Mouse (Mus musculus) intestine, embryonic 15.5 days (tissue): Measurements from ENCODE around the gene Mtnr1b. TPM values are rescaled to one million over a fixed set of nuclear protein-coding genes. Genes with fewer than 3 reads are reported as not detected.
"Not testable (repeated sequence)": the region's sequence is repeated elsewhere in the genome, so short reads cannot be mapped to it uniquely, and the experiment has no call there.

ENCODE experiments used
- ATAC-seq: fragments of 200-750 bp; cut with Nextera tagmentation; 2 replicates; pipeline ENCODE4 v1.8.0; 2017; ENCODE audit warnings: moderate TSS enrichment, moderate library complexity
- H3K27ac ChIP-seq: fragments of 300-500 bp; sonication (generic); 2 replicates; pipeline ENCODE4 v1.5.1; 2015; ENCODE audit warnings: mild to moderate bottlenecking, inconsistent platforms
- H3K27me3 ChIP-seq: fragments of 300-500 bp; sonication (generic); replicated peaks from 2 replicates; pipeline ENCODE4 v1.6.1; 2015; ENCODE audit warnings: inconsistent platforms
- H3K36me3 ChIP-seq: fragments of 300-500 bp; sonication (generic); 2 replicates; pipeline ENCODE4 v1.6.1; 2015; ENCODE audit warnings: inconsistent platforms
- H3K4me1 ChIP-seq: fragments of 300-500 bp; sonication (generic); replicated peaks from 2 replicates; pipeline ENCODE4 v1.6.1; 2015; ENCODE audit warnings: inconsistent platforms
- H3K4me2 ChIP-seq: fragments of 300-500 bp; sonication (generic); replicated peaks from 2 replicates; pipeline ENCODE4 v1.6.1; 2015; ENCODE audit warnings: mild to moderate bottlenecking, inconsistent platforms
- H3K4me3 ChIP-seq: fragments of 300-500 bp; sonication (generic); replicated peaks from 2 replicates; pipeline ENCODE4 v1.5.1; 2015; ENCODE audit warnings: inconsistent platforms
- H3K9ac ChIP-seq: fragments of 300-500 bp; sonication (generic); 2 replicates; pipeline ENCODE4 v1.6.1; 2015; ENCODE audit warnings: inconsistent platforms
- H3K9me3 ChIP-seq: fragments of 300-500 bp; sonication (generic); 2 replicates; pipeline ENCODE4 v1.6.1; 2016; ENCODE audit warnings: inconsistent platforms
- WGBS: fragments of 180-500 bp; shearing (Covaris S2); methylation state at CpG from one replicate; pipeline ENCODE4 v1.1.7; 2015; 5-methylcytosine and 5-hydroxymethylcytosine counted together
- polyA plus RNA-seq: library from polyadenylated mRNA; unstranded; fragments of >200 nt; fragmentation: Nextera tagmentation; extraction: Ambion mirVana; gene quantifications from 2 replicates; pipeline ENCODE4 v1.2.1, GENCODE M21; 2015

The Mtnr1b gene
- polyA plus RNA-seq, 1 experiment from 2014 or later, result not detected

DNA sequence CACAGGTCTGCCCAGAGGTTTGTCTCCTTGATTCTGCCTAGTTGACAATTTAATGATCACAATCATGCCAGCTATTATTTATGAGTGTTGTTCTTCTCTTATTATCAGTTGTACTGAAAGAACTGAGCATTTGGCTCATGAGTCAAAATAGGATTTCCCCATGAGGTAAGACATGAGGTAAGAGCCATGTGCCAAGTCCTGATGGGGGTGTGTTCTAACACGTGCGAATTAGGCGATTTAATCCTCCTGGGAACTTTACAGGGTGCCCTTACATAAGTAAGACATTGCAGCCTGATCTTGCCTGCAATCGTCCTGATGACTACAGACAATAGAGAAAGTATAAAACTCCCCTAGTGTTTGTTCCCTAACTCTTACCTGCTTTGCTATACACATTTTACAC lies 4.9 kb downstream of the Mtnr1b start:
- H3K27ac ChIP-seq, result no peak overlapping the region
- 64% methylated on average over 4 of the region's 4 CpGs for WGBS
- no peaks in the 10 kb centered on the region; the same call in 1 of the 2 replicates for H3K27me3 ChIP-seq
- H3K9ac ChIP-seq, result no peak overlapping the region
- no peaks in the 10 kb centered on the region for H3K4me1 ChIP-seq
- H3K9me3 ChIP-seq, result no peaks in the 10 kb centered on the region
- ATAC-seq, result no peak
- H3K4me3 ChIP-seq, result no peak overlapping the region
- no peak overlapping the region for H3K4me2 ChIP-seq
- no peaks in the 10 kb centered on the region for H3K36me3 ChIP-seq

GRCm38 (mm10) chr9:15866280-15867072 lies 7.9 kb downstream of the Mtnr1b start:
- H3K9me3 ChIP-seq, result no peaks in the 10 kb centered on the region
- 69% methylated on average over 10 of the region's 10 CpGs for WGBS
- H3K36me3 ChIP-seq, result no peaks in the 10 kb centered on the region
- H3K27me3 ChIP-seq, result no peaks in the 10 kb centered on the region
- no peak overlapping the region for H3K27ac ChIP-seq
- no peak for ATAC-seq
- no peak overlapping the region for H3K9ac ChIP-seq
- H3K4me3 ChIP-seq, result no peak overlapping the region
- H3K4me2 ChIP-seq, result no peak overlapping the region
- no peaks in the 10 kb centered on the region for H3K4me1 ChIP-seq

DNA sequence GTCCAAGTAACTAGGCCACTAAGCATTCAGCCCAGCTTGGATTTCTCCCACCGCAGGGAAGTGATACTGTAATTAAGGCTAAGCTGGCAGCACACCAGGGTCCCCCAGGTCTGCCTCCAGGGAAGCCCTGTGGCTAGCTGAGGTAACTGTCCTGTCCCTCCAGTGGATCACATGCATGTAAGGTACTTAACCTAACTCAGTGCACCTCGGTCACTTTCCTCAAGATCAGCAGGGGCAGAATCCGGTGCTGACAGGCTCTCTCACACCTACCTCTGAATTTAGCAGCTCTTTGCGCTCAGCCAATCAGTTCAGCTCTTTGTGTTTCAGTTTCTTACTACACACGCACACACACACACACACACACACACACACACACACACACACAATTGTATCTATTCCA lies 13.0 kb downstream of the Mtnr1b start:
- Histone ChIP-seq H3K9me3 (no peaks in the 10 kb centered on the region), H3K27ac (no peak overlapping the region), H3K4me2 (no peak overlapping the region), H3K4me1 (no peaks in the 10 kb centered on the region), H3K4me3 (no peak overlapping the region), H3K27me3 (no peaks in the 10 kb centered on the region), H3K9ac (no peak overlapping the region), H3K36me3 (no peaks in the 10 kb centered on the region)
- WGBS, result 69% methylated on average over 5 of the region's 5 CpGs
- ATAC-seq, result no peak

GRCm38 (mm10) chr9:15850749-15851148 lies 23.6 kb downstream of the Mtnr1b start:
- H3K9me3 ChIP-seq, result no peaks in the 10 kb centered on the region
- H3K36me3 ChIP-seq, result no peaks in the 10 kb centered on the region
- H3K4me3 ChIP-seq, result no peak overlapping the region
- H3K27me3 ChIP-seq, result no peaks in the 10 kb centered on the region
- no peak overlapping the region for H3K4me2 ChIP-seq
- no peak overlapping the region for H3K27ac ChIP-seq
- no peak overlapping the region for H3K9ac ChIP-seq
- ATAC-seq, result no peak
- no peaks in the 10 kb centered on the region for H3K4me1 ChIP-seq

DNA sequence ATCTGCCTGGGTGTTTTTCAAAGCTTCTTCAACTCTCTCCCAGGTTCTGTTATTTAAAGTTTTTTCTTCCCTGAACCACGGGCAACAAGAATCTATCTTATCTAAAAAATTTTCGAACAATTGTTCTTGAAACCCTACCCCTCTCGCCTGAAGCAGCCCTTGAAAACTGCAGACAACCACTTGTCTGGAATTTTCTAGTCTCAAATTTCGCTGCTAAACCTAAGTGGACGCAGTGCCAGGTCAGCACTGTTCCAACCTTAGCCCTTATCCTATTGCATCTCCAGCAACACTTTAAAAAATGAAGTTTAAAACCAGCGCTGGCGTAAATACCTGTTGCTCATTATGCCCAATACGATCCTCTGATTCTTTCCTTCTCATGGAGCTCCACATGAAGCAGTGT lies 29.0 kb downstream of the Mtnr1b start:
- H3K9ac ChIP-seq, result no peak overlapping the region
- no peaks in the 10 kb centered on the region for H3K9me3 ChIP-seq
- no peaks in the 10 kb centered on the region for H3K4me1 ChIP-seq
- no peaks in the 10 kb centered on the region for H3K36me3 ChIP-seq
- no peak overlapping the region for H3K27ac ChIP-seq
- no peaks in the 10 kb centered on the region for H3K27me3 ChIP-seq
- 78% methylated on average over 8 of the region's 8 CpGs for WGBS
- H3K4me3 ChIP-seq, result no peak overlapping the region
- H3K4me2 ChIP-seq, result no peak overlapping the region
- ATAC-seq, result no peak

- not testable (repeated sequence) for ATAC-seq, H3K9me3 ChIP-seq, H3K4me3 ChIP-seq, H3K4me1 ChIP-seq, H3K9ac ChIP-seq, H3K27ac ChIP-seq, H3K36me3 ChIP-seq, H3K4me2 ChIP-seq, H3K27me3 ChIP-seq
- WGBS, result 73% methylated on average over 4 of the region's 4 CpGs
Observed at GRCm38 (mm10) chr9:15844936-15845335, 29.4 kb downstream of the Mtnr1b start.

DNA sequence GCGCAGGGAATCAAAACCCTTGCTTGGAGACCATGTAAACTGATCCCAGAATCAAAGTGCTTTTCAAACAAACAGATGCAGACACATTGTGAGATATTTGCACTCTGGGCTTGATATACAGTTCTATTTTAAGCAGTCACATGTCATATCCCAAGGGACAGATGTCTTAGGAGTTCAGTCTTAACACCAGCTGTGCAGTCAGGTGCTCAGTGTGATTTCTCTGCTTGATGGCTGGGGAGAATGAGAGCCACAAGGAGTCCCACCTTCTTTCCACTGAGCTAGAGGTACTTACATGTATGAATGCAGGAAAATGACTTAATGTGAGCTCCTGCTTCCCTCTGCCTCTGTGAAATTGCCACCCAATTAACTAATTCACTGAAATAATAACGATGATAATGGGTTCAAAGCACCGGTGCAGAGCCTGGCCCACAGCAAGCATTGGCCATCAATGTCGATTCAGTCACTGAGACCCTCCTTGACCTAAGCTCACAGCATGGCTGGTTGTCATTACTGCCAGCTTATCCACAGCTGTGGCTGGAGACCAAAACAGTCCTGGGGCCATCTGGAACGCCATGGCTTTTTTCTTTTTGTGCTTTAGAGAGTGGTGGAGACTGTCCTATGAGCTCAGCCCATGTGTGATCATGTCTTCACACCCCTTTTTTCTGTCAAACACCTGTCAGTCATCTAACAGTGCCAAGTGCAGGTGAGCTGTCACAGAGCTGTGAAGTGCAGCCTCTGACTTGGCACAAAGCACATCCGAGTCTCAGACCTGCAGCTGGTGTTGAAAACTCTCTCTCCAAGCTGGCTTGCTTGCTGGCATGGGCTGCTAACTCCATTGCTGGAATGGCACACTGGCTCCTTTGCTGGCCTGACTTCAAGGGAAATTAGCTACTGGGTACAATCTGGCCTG lies 61.1 kb downstream of the Mtnr1b start:
- WGBS, result 76% methylated on average over 6 of the region's 6 CpGs
- Histone ChIP-seq H3K9me3 (no peaks in the 10 kb centered on the region), H3K36me3 (no peaks in the 10 kb centered on the region), H3K4me1 (no peaks in the 10 kb centered on the region), H3K9ac (no peak overlapping the region), H3K27ac (no peak overlapping the region), H3K4me3 (no peak overlapping the region), H3K4me2 (no peak overlapping the region), H3K27me3 (no peaks in the 10 kb centered on the region)
- ATAC-seq, result no peak

- H3K4me2 ChIP-seq, result no peak overlapping the region
- H3K4me3 ChIP-seq, result no peak overlapping the region
- H3K27me3 ChIP-seq, result no peaks in the 10 kb centered on the region
- no peaks in the 10 kb centered on the region for H3K4me1 ChIP-seq
- no peaks in the 10 kb centered on the region for H3K9me3 ChIP-seq
- no peaks in the 10 kb centered on the region for H3K36me3 ChIP-seq
- WGBS, result 78% methylated on average over 2 of the region's 2 CpGs
- no peak overlapping the region for H3K27ac ChIP-seq
- no peak for ATAC-seq
- H3K9ac ChIP-seq, result no peak overlapping the region
Observed at GRCm38 (mm10) chr9:15804296-15804695, 70.1 kb downstream of the Mtnr1b start.

DNA sequence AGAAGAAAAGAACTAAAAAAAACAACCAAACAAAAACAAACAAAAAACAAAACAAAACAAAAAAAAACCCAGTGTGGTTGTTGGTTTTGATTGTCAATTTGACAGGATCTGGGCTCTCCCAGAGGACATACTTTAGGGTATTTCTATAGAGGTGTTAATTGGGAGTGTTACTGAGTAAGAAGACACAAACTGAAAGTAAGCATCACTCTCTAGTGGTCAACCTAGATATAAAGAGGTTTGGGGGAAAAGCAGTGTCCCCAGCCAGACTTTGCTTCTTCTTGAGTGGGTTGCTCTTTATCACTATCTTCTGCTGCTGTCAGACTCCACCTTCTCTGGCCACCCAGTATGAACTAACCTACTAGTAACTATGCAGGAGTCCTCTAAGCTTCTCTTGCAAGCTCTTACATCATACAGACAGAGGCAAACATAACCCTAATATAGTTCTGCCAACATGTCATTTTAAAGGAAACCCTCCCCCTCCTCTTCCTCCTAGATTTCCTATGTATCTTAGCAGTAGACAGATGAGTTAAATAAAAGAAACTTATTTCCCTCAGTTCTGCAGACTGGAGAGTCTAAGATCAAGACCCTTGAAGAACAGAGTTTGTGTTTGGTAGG lies 71.8 kb downstream of the Mtnr1b start:
- Histone ChIP-seq H3K9ac (no peak overlapping the region), H3K9me3 (no peaks in the 10 kb centered on the region), H3K4me1 (no peaks in the 10 kb centered on the region), H3K27me3 (no peaks in the 10 kb centered on the region), H3K4me2 (no peak overlapping the region), H3K27ac (no peak overlapping the region), H3K4me3 (no peak overlapping the region), H3K36me3 (no peaks in the 10 kb centered on the region)
- ATAC-seq, result no peak

- Histone ChIP-seq H3K4me3 (no peak overlapping the region), H3K27ac (no peak overlapping the region), H3K4me1 (no peaks in the 10 kb centered on the region), H3K36me3 (no peaks in the 10 kb centered on the region), H3K27me3 (no peaks in the 10 kb centered on the region), H3K9me3 (no peaks in the 10 kb centered on the region), H3K9ac (no peak overlapping the region), H3K4me2 (no peak overlapping the region)
- 84% methylated on average over 5 of the region's 5 CpGs for WGBS
- no peak for ATAC-seq
Observed at GRCm38 (mm10) chr9:15800402-15800801, 74.0 kb downstream of the Mtnr1b start.

DNA sequence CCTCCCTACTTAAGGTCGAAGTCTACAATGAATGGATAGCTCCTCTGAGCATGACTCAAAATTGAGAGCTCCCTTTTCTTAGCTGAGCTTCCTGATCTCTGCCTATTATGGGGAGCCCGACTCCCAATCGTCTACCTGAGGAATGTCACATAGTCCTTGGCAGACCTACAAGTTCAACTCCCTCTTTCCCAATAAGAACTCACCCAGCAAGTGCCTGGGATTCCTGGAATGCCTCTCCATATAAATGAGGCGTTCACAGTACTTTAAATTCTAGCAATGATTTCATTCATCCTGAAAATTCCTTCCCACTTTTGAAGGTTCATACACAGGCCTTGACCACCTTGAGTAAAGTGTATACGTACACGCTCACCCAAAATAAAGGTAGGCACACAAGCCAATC lies 79.9 kb downstream of the Mtnr1b start:
- Histone ChIP-seq H3K4me3 (no peak overlapping the region), H3K4me2 (no peak overlapping the region), H3K4me1 (no peaks in the 10 kb centered on the region), H3K27me3 (no peaks in the 10 kb centered on the region), H3K27ac (no peak overlapping the region), H3K36me3 (no peaks in the 10 kb centered on the region), H3K9ac (no peak overlapping the region), H3K9me3 (no peaks in the 10 kb centered on the region)
- ATAC-seq, result no peak
- 82% methylated on average over 6 of the region's 6 CpGs for WGBS

GRCm38 (mm10) chr9:15792076-15792475 lies 82.3 kb downstream of the Mtnr1b start:
- H3K27me3 ChIP-seq, result no peaks in the 10 kb centered on the region
- H3K4me2 ChIP-seq, result no peak overlapping the region
- 82% methylated on average over 9 of the region's 9 CpGs for WGBS
- no peak for ATAC-seq
- no peak overlapping the region for H3K27ac ChIP-seq
- no peaks in the 10 kb centered on the region for H3K4me1 ChIP-seq
- no peak overlapping the region for H3K9ac ChIP-seq
- no peaks in the 10 kb centered on the region for H3K36me3 ChIP-seq
- no peak overlapping the region for H3K4me3 ChIP-seq
- no peaks in the 10 kb centered on the region for H3K9me3 ChIP-seq
